7 mouse cellular contexts compared by ENCODE assay signal in the genomic region with DNA sequence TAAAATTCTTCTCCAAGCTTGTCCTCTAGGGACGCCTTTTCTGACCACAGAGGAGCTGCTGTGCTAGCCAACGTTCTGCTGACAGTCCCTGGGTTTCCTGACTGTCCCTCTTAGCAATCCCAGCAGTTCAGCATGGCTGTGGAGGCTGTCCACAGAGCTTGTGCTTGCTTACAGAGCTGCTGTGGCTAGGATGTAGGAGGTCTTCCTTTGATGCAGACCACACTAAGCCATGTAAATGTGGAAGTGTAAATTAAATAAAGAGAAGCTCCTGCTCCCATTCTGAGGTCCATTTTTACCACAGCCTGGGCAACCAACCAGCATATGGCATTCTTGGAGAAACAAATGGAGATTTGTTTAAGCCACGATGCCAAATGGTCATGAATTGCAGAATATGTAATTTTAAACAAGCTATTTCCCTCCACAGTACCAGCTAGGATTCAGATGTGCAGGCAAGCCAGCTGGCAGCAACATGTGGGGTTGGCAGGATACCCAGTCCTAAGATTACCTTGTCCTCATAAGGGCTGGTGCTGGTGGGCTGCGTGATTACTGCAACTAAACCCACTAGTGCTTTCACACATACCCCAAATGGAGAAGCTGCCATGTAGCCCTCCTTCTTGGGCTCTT.
A peak's percentile ranks its signal among the peaks of the same experiment; 100 is the strongest.
DNase-seq lines count a peak whose midpoint lies in the region; ATAC-seq and TF ChIP-seq lines count a peak whose summit lies in the region.

No protein-coding gene starts in this region.

- peak overlapping the region; percentile 70 for H3K27ac ChIP-seq in left cerebral cortex, adult 2 months
- H3K27ac ChIP-seq in intestine, embryonic 15.5 days: no peak overlapping the region

- no peaks in the 10 kb centered on the region for H3K9me3 ChIP-seq in intestine, embryonic 15.5 days

- no peak; the same call in none of the 2 replicates for TF ChIP-seq CTCF in left cerebral cortex, adult 2 months (IDR thresholded peaks at IDR 0.05)

- H3K4me2 ChIP-seq in intestine, embryonic 15.5 days (replicated peaks): no peak overlapping the region

- no peaks in the 10 kb centered on the region for H3K36me3 ChIP-seq in intestine, embryonic 15.5 days

- H3K4me3 ChIP-seq in left cerebral cortex, adult 2 months: no peak overlapping the region
- no peak overlapping the region for H3K4me3 ChIP-seq in intestine, embryonic 15.5 days (replicated peaks)

- peaks cover 6% of the 10 kb centered on the region for H3K4me1 ChIP-seq in intestine, embryonic 15.5 days (replicated peaks)

- DNase-seq in 3T3-L1 (ENCODE audit: low read depth, low spot score) (peak; percentile 57), adipocyte (ENCODE audit: low spot score) (peak; percentile 73)
- DNase-seq in frontal cortex, postnatal 10 days (ENCODE audit: low spot score in 2 of 2): peak; percentile 35 to 54
- peak in 1 of 2 experiments; percentile 54 for DNase-seq in left cerebral cortex, adult 2 months (ENCODE audit: extremely low spot score in 1 of 2, low spot score in 2 of 2)
- DNase-seq in right cerebral cortex, postnatal 14 days: peak; percentile 44
- no peak for DNase-seq in urinary bladder, adult 18-20 months (ENCODE audit: low spot score in 2 of 2)

- H3K27me3 ChIP-seq in intestine, embryonic 15.5 days (replicated peaks): no peaks in the 10 kb centered on the region

- no peak overlapping the region for H3K9ac ChIP-seq in intestine, embryonic 15.5 days

- intact Hi-C loops in left cerebral cortex, adult 2 months (cut with DNase I): loop anchor here (1.0 kb wide), 1 partner anchor 63 kb away; no protein-coding TSS in a partner anchor

- 60% methylated on average over 4 of the region's 4 CpGs for WGBS in intestine, embryonic 15.5 days

- no peak for ATAC-seq in intestine, embryonic 15.5 days

Comparison
In these comparisons a context has a peak if more than half of its experiments do, and no peak if none do; other contexts are left out.
1. DNase-seq: peak in 3T3-L1 (single experiment), adipocyte (single experiment), frontal cortex, postnatal 10 days (2 of 2) and right cerebral cortex, postnatal 14 days (single experiment); none in urinary bladder, adult 18-20 months (0 of 2).